Mouse (Mus musculus): ENCODE measurements around the gene Cldn6.

- TF ChIP-seq CTCF (IDR thresholded peaks at IDR 0.05; ENCODE audit: insufficient read depth, low read depth, low read length) (no peak), POLR2A (IDR thresholded peaks at IDR 0.05; ENCODE audit: insufficient read depth, low read depth, low read length) (peak; percentile 68)
Observed at GRCm38 (mm10) chr17:23677236-23677679, 1.8 kb upstream of the Cldn6 start, which contains the start of gene Tnfrsf12a.
